Mouse (Mus musculus) embryonic fibroblast, embryonic 13.5 days (primary cell): ENCODE measurements at regions not wholly inside any gene's neighbourhood (a gene's known extent, or its start where the extent isn't known, plus 50 kb on each side); places are given as distances from the start of the nearest gene placed in this dataset.

ENCODE experiments used
- H3K27ac ChIP-seq: 2 replicates; pipeline ENCODE4 v1.5.1; 2012; ENCODE audit warnings: low read length, control low read depth, inconsistent platforms; ENCODE audit not compliant: insufficient read depth
- H3K4me1 ChIP-seq: 2 replicates; pipeline ENCODE4 v1.6.1; 2011; ENCODE audit warnings: low read length; ENCODE audit not compliant: control insufficient read depth, insufficient read depth
- H3K4me3 ChIP-seq: 2 replicates; pipeline ENCODE4 v1.5.1; 2011; ENCODE audit warnings: mild to moderate bottlenecking, control low read depth, low read length; ENCODE audit not compliant: insufficient read depth
- CTCF ChIP-seq: IDR thresholded peaks from 2 replicates; pipeline ENCODE4 v1.5.1; 2011; ENCODE audit warnings: mild to moderate bottlenecking, control low read depth, low read length, moderate library complexity, borderline replicate concordance; ENCODE audit not compliant: insufficient read depth
- POLR2A ChIP-seq: IDR thresholded peaks from 2 replicates; pipeline ENCODE4 v1.6.1; 2011; ENCODE audit warnings: low read depth, mild to moderate bottlenecking, control low read depth, low read length, moderate library complexity

GRCm38 (mm10) chr6:100479455-100479854, 191.5 kb downstream of the Shq1 start:
- Histone ChIP-seq H3K27ac (no peak overlapping the region), H3K4me3 (no peak overlapping the region)
- TF ChIP-seq POLR2A, result no peak
- no peak for TF ChIP-seq CTCF

DNA sequence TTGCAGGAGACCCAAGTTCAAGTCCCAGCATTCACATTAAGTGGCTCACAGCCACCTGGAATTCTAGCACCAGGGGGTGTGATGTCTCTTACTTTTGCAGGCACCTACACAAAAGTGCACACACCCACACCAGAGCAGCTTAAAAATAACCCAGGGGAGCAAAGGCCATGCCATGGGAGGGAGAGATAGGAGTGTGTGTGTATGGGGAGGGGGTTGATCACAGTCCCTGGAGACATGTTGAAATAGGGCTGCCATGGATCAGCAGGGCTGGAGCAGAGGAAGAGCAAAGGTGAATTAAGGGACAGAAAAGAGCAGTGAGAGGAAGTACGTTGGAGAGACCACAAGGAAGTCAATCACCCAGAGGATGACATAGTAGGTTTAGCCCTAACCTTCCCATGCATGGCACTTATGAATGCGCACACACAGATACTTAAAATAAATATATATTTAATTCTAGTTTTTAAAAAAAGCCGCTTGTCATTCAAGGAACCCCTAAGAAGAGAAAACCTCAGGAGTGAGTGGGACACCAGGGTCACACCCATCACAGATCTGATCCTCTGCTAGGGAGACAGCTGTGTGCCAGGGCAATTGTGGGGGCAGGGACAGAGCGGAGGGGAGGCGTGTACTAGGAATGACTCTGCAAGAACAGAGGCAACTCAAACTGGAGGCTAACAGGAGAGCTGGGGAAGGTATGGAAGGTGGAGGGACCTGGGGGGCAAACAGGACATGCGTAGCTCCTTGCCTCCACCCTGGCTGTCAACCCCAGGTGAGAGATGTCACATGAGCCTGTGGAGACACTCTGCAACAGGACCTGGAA, 189.5 kb upstream of the Rybp start:
- Histone ChIP-seq H3K27ac (no peak overlapping the region), H3K4me1 (no peaks in the 10 kb centered on the region), H3K4me3 (no peak overlapping the region)
- TF ChIP-seq CTCF (no peak), POLR2A (no peak)

More at GRCm38 (mm10) chr6:100479455-100479854, 191.5 kb downstream of the Shq1 start:
- peaks cover 4% of the 10 kb centered on the region; the same call in 1 of the 2 replicates for H3K4me1 ChIP-seq

GRCm38 (mm10) chr6:100475341-100475955, 188.2 kb upstream of the Rybp start:
- Histone ChIP-seq H3K4me3 (no peak overlapping the region), H3K27ac (no peak overlapping the region), H3K4me1 (no peaks in the 10 kb centered on the region)
- no peak for TF ChIP-seq POLR2A
- no peak for TF ChIP-seq CTCF

DNA sequence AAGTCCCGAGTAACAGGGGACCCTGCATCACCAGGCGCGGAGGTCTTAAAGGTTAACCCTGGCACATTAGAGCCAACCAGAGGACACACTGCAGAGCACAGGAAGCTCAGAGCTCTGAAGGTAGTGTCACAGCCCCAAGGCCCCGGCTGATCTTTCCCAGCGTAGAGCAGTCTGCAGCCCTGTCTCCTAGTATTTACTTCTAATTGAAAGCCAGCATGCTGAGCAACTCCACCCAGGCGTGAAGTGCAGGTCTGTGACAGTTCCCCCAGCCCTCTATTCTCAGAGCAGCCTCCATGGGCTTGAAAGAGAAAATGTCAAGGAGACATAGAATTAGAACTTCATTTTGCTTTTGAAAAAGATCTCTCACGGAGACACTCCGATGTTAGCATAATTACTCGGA, 187.0 kb upstream of the Rybp start:
- TF ChIP-seq POLR2A, result no peak
- no peak for TF ChIP-seq CTCF

GRCm38 (mm10) chr6:100470071-100470470, 182.8 kb upstream of the Rybp start:
- Histone ChIP-seq H3K27ac (no peak overlapping the region), H3K4me3 (no peak overlapping the region), H3K4me1 (no peaks in the 10 kb centered on the region)
- TF ChIP-seq POLR2A (no peak), CTCF (no peak)

More for the DNA sequence above, 187.0 kb upstream of the Rybp start:
- no peak overlapping the region for H3K4me3 ChIP-seq
- no peak overlapping the region for H3K27ac ChIP-seq
- no peaks in the 10 kb centered on the region for H3K4me1 ChIP-seq

DNA sequence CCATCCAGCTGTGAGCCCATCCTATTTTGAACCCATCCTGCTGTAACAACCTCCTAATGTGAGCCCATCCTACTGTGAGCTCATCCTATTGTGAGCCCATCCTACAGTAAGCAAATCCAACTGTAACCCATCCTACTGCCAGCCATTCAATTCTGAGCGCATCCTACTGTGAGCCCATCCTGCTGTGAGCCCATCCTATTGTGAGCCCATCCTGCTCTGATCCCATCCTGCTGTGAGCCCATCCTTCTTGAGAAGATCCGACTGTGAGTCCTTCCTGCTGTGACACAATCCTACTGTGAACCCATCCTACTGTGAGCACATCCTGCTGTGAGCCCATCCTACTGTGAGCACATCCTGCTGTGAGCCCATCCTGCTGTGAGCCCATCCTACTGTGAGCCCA, 175.5 kb upstream of the Rybp start:
- no peaks in the 10 kb centered on the region for H3K4me1 ChIP-seq
- H3K27ac ChIP-seq, result no peak overlapping the region
- no peak overlapping the region for H3K4me3 ChIP-seq
- no peak for TF ChIP-seq CTCF
- TF ChIP-seq POLR2A, result no peak

- Histone ChIP-seq H3K4me3 (no peak overlapping the region), H3K27ac (no peak overlapping the region), H3K4me1 (no peaks in the 10 kb centered on the region)
- TF ChIP-seq CTCF (no peak), POLR2A (no peak)
Observed at GRCm38 (mm10) chr6:100453401-100453800, 166.1 kb upstream of the Rybp start.

GRCm38 (mm10) chr6:100452097-100453002, 165.1 kb upstream of the Rybp start:
- H3K4me3 ChIP-seq, result no peak overlapping the region
- TF ChIP-seq POLR2A (no peak), CTCF (no peak)
- no peaks in the 10 kb centered on the region for H3K4me1 ChIP-seq
- no peak overlapping the region for H3K27ac ChIP-seq

GRCm38 (mm10) chr6:100450108-100450507, 162.8 kb upstream of the Rybp start:
- TF ChIP-seq POLR2A (no peak), CTCF (no peak)
- no peak overlapping the region for H3K27ac ChIP-seq
- H3K4me1 ChIP-seq, result no peaks in the 10 kb centered on the region
- H3K4me3 ChIP-seq, result no peak overlapping the region
